Mouse (Mus musculus) G1E (cell line): ENCODE data around the gene Gm10282. TPM values are rescaled to one million over a fixed set of nuclear protein-coding genes. Genes with fewer than 3 reads are reported as not detected.
A peak's percentile ranks its signal among the peaks of the same experiment; 100 is the strongest.

Source experiments
- ATAC-seq: 2 replicates; pipeline ENCODE4 v1.8.0; 2016; ENCODE audit warnings: mild to moderate bottlenecking; ENCODE audit not compliant: insufficient number of reproducible peaks, poor library complexity, low FRiP score, severe bottlenecking; ENCODE audit errors: extremely low read depth
- DNase-seq: peaks from one replicate; pipeline ENCODE4 v3.0.0; 2012; ENCODE audit warnings: low spot score
- H3K27me3 ChIP-seq: 2 replicates; pipeline ENCODE4 v1.6.1; 2012; ENCODE audit warnings: mild to moderate bottlenecking, low read length, inconsistent platforms; ENCODE audit not compliant: insufficient read depth
- H3K36me3 ChIP-seq: replicated peaks from 2 replicates; pipeline ENCODE3; 2012; ENCODE audit warnings: mild to moderate bottlenecking, inconsistent platforms
- H3K4me1 ChIP-seq: 2 replicates; pipeline ENCODE4 v1.6.1; 2012; ENCODE audit warnings: low read depth, low read length, inconsistent platforms, mixed read lengths; ENCODE audit not compliant: insufficient read depth
- H3K4me3 ChIP-seq: 2 replicates; pipeline ENCODE4 v1.5.1; 2012; ENCODE audit warnings: low read depth, mild to moderate bottlenecking, inconsistent platforms, low read length, moderate library complexity, mixed read lengths
- H3K9me3 ChIP-seq: replicated peaks from 2 replicates; pipeline ENCODE4 v1.6.1; 2012; ENCODE audit warnings: inconsistent platforms
- CTCF ChIP-seq: IDR thresholded peaks from 2 replicates; pipeline ENCODE4 v1.5.1; 2012; ENCODE audit warnings: low read depth, low read length, inconsistent platforms, mixed read lengths
- GATA1 ChIP-seq: IDR thresholded peaks from 2 replicates; pipeline ENCODE4 v1.6.1; 2012; ENCODE audit warnings: borderline replicate concordance, low read length, inconsistent platforms, mixed read lengths
- polyA plus RNA-seq: library from polyadenylated mRNA; stranded (reverse); fragments of >175 nt; gene quantifications from 2 replicates; pipeline ENCODE4 v1.2.3, GENCODE M21; 2012
- total RNA-seq, 2 experiments: library from RNA; stranded (forward) in 1 of 2; stranded (reverse) in 1 of 2; fragments of 200-1000 nt in 1 of 2; fragments of >200 nt in 1 of 2; fragmentation: Nextera tagmentation in 1 of 2; gene quantifications; 2 replicates each; pipeline ENCODE4 v1.2.3; 2014 to 2017

Gene Gm10282
- total and polyA plus RNA-seq, 3 experiments, result 84.2 to 164 (median 87.9) TPM

DNA sequence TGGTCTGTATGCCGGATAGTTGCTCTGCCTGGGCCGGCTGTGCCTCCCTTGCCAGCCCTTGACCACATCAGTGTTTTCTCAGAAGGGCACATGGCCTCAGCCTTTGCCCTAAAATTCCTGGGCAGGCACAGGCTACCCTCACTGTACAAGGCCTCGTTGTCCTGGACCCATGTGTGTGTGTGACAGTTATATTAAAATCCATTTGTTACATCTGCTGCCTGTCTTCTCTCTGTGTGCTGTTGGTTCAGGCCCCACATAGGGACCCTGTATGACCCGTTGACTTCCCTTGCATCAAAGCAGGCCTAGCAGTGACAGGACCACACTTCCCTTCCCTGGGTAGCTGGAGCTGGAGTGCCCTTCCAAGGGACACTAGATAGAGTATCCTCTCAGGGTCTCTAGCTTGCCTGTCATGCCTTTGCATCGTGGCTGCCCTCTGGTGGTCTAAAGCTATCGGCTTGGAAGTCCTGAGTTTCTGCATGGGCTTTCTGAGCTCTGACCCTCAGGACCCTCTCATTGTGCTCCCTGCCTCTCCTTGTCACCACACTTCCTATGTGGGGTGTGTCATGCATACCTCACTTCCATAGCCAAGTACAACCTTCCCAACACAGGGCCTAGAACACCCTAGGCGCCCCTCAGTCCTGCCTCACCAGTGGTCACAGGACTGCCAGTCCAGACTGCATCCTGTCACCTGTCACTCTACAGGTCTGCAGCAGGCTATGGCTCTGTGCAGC lies 47.7 kb downstream of the Gm10282 start:
- Histone ChIP-seq H3K36me3 (peaks cover 53% of the 10 kb centered on the region), H3K4me3 (no peak overlapping the region)

More for the DNA sequence above, 47.7 kb downstream of the Gm10282 start:
- Histone ChIP-seq H3K9me3 (no peaks in the 10 kb centered on the region), H3K4me1 (peaks cover 8% of the 10 kb centered on the region), H3K27me3 (peaks cover 14% of the 10 kb centered on the region)
- TF ChIP-seq GATA1 (no peak), CTCF (peak; percentile 25; the same call in 1 of the 2 replicates)
- DNase-seq (no peak), ATAC-seq (no peak)

Other genes starting within 250 kb of the Gm10282 start
- not detected in 2 replicates for gene Olfr373, start 222.1 kb downstream of the Gm10282 start, total RNA-seq (2014; fragmentation: Nextera tagmentation)
- gene Olfr373, start 222.1 kb downstream of the Gm10282 start, total RNA-seq (2017), result 0.05 and 0.06 TPM in 2 replicates
- not detected in 2 replicates for gene Olfr373, start 222.1 kb downstream of the Gm10282 start, polyA plus RNA-seq
- not detected in 2 replicates for gene Olfr374, start 198.2 kb downstream of the Gm10282 start, total RNA-seq (2014; fragmentation: Nextera tagmentation)
- gene Olfr374, start 198.2 kb downstream of the Gm10282 start, total RNA-seq (2017), result 0.12 and 0.22 TPM in 2 replicates
- gene Olfr374, start 198.2 kb downstream of the Gm10282 start, polyA plus RNA-seq, result not detected in 2 replicates
- not detected in 2 replicates for gene Tpm4, start 170.3 kb downstream of the Gm10282 start, total RNA-seq (2014; fragmentation: Nextera tagmentation)
- 2.2 and 2.7 TPM in 2 replicates for gene Tpm4, start 170.3 kb downstream of the Gm10282 start, total RNA-seq (2017)
- 0.03 and 0.04 TPM in 2 replicates for gene Tpm4, start 170.3 kb downstream of the Gm10282 start, polyA plus RNA-seq
- gene Rab8a, start 144.1 kb downstream of the Gm10282 start, total RNA-seq (2014; fragmentation: Nextera tagmentation), result 63.9 and 77.0 TPM in 2 replicates
- 418 and 431 TPM in 2 replicates for gene Rab8a, start 144.1 kb downstream of the Gm10282 start, total RNA-seq (2017)
- gene Rab8a, start 144.1 kb downstream of the Gm10282 start, polyA plus RNA-seq, result 51.8 and 63.6 TPM in 2 replicates
- 1.6 TPM in 1 of 2 replicates, not detected in the other for gene Hsh2d, start 115.6 kb downstream of the Gm10282 start, total RNA-seq (2014; fragmentation: Nextera tagmentation)
- gene Hsh2d, start 115.6 kb downstream of the Gm10282 start, total RNA-seq (2017), result 0.16 and 0.35 TPM in 2 replicates
- 1.5 and 2.2 TPM in 2 replicates for gene Hsh2d, start 115.6 kb downstream of the Gm10282 start, polyA plus RNA-seq
- not detected in 2 replicates for gene Cib3, start 92.4 kb downstream of the Gm10282 start, total RNA-seq (2014; fragmentation: Nextera tagmentation)
- 0.23 TPM in 1 of 2 replicates, not detected in the other for gene Cib3, start 92.4 kb downstream of the Gm10282 start, total RNA-seq (2017)
- not detected in 2 replicates for gene Cib3, start 92.4 kb downstream of the Gm10282 start, polyA plus RNA-seq
- gene Gm11034, start 91.6 kb downstream of the Gm10282 start, total RNA-seq (2014; fragmentation: Nextera tagmentation), result not detected in 2 replicates
- gene Gm11034, start 91.6 kb downstream of the Gm10282 start, total RNA-seq (2017), result not detected in 2 replicates
- not detected in 2 replicates for gene Gm11034, start 91.6 kb downstream of the Gm10282 start, polyA plus RNA-seq
- 17.1 and 20.7 TPM in 2 replicates for gene Fam32a, start 85.5 kb downstream of the Gm10282 start, total RNA-seq (2014; fragmentation: Nextera tagmentation)
- gene Fam32a, start 85.5 kb downstream of the Gm10282 start, total RNA-seq (2017), result 32.7 and 34.8 TPM in 2 replicates
- 49.4 and 50.9 TPM in 2 replicates for gene Fam32a, start 85.5 kb downstream of the Gm10282 start, polyA plus RNA-seq
- 49.8 and 62.7 TPM in 2 replicates for gene Ap1m1, start 65.2 kb downstream of the Gm10282 start, total RNA-seq (2014; fragmentation: Nextera tagmentation)
- gene Ap1m1, start 65.2 kb downstream of the Gm10282 start, total RNA-seq (2017), result 35.0 and 39.4 TPM in 2 replicates
- gene Ap1m1, start 65.2 kb downstream of the Gm10282 start, polyA plus RNA-seq, result 93.8 and 98.3 TPM in 2 replicates
- not detected in 2 replicates for gene Klf2, start 13.8 kb upstream of the Gm10282 start, total RNA-seq (2014; fragmentation: Nextera tagmentation)
- 0.11 and 0.12 TPM in 2 replicates for gene Klf2, start 13.8 kb upstream of the Gm10282 start, total RNA-seq (2017)
- gene Klf2, start 13.8 kb upstream of the Gm10282 start, polyA plus RNA-seq, result 1.1 and 1.9 TPM in 2 replicates
- 95.7 and 110 TPM in 2 replicates for gene Eps15l1, start 116.2 kb upstream of the Gm10282 start, total RNA-seq (2014; fragmentation: Nextera tagmentation)
- 31.9 and 37.2 TPM in 2 replicates for gene Eps15l1, start 116.2 kb upstream of the Gm10282 start, total RNA-seq (2017)
- gene Eps15l1, start 116.2 kb upstream of the Gm10282 start, polyA plus RNA-seq, result 10.8 and 16.7 TPM in 2 replicates
- gene Calr3, start 138.6 kb upstream of the Gm10282 start, total RNA-seq (2014; fragmentation: Nextera tagmentation), result 3.6 and 5.1 TPM in 2 replicates
- 0.58 and 0.87 TPM in 2 replicates for gene Calr3, start 138.6 kb upstream of the Gm10282 start, total RNA-seq (2017)
- gene Calr3, start 138.6 kb upstream of the Gm10282 start, polyA plus RNA-seq, result 0.08 and 0.13 TPM in 2 replicates
- gene 1700030K09Rik, start 138.6 kb upstream of the Gm10282 start, total RNA-seq (2014; fragmentation: Nextera tagmentation), result 10.8 and 17.2 TPM in 2 replicates
- 7.3 and 9.0 TPM in 2 replicates for gene 1700030K09Rik, start 138.6 kb upstream of the Gm10282 start, total RNA-seq (2017)
- 3.9 and 5.0 TPM in 2 replicates for gene 1700030K09Rik, start 138.6 kb upstream of the Gm10282 start, polyA plus RNA-seq
- 142 and 187 TPM in 2 replicates for gene Cherp, start 170.0 kb upstream of the Gm10282 start, total RNA-seq (2014; fragmentation: Nextera tagmentation)
- 11.0 and 16.2 TPM in 2 replicates for gene Cherp, start 170.0 kb upstream of the Gm10282 start, total RNA-seq (2017)
- gene Cherp, start 170.0 kb upstream of the Gm10282 start, polyA plus RNA-seq, result 303 and 317 TPM in 2 replicates
- 22.4 and 40.9 TPM in 2 replicates for gene Slc35e1, start 187.4 kb upstream of the Gm10282 start, total RNA-seq (2014; fragmentation: Nextera tagmentation)
- 22.7 and 24.5 TPM in 2 replicates for gene Slc35e1, start 187.4 kb upstream of the Gm10282 start, total RNA-seq (2017)
- 7.9 and 9.0 TPM in 2 replicates for gene Slc35e1, start 187.4 kb upstream of the Gm10282 start, polyA plus RNA-seq
- 14.8 and 17.9 TPM in 2 replicates for gene Med26, start 243.0 kb upstream of the Gm10282 start, total RNA-seq (2014; fragmentation: Nextera tagmentation)
- 6.9 and 7.6 TPM in 2 replicates for gene Med26, start 243.0 kb upstream of the Gm10282 start, total RNA-seq (2017)
- 43.8 and 61.3 TPM in 2 replicates for gene Med26, start 243.0 kb upstream of the Gm10282 start, polyA plus RNA-seq